Mouse (Mus musculus) cerebellum, postnatal 25 days (tissue): ENCODE measurements at regions not wholly inside any gene's neighbourhood (a gene's known extent, or its start where the extent isn't known, plus 50 kb on each side); places are given as distances from the start of the nearest gene placed in this dataset.

ENCODE experiments used
- DNase-seq, 2 experiments: peaks; one replicate each; pipeline ENCODE4 v3.0.0; 2021; ENCODE audit warnings: mixed read lengths in 2 of 2

GRCm38 (mm10) chr1:33395733-33396132 is 273.9 kb downstream of the Prim2 start:
- DNase-seq, result no peak

GRCm38 (mm10) chr1:33394989-33395594 is 274.5 kb downstream of the Prim2 start:
- DNase-seq, result no peak

GRCm38 (mm10) chr1:33370796-33371195 is 298.8 kb downstream of the Prim2 start:
- DNase-seq, result no peak

GRCm38 (mm10) chr1:33362688-33363426 is 306.7 kb downstream of the Prim2 start:
- DNase-seq, result peak in 1 of 2 experiments; percentile 5

- peak; percentile 45 to 71 for DNase-seq
Measured at GRCm38 (mm10) chr1:33334061-33334460, 335.5 kb downstream of the Prim2 start.
